Mouse (Mus musculus) B cell, adult (primary cell): ENCODE results near the gene Olfr397. TPM values are rescaled to one million over a fixed set of nuclear protein-coding genes. Genes with fewer than 3 reads are reported as not detected.

ENCODE experiments used
- total RNA-seq: library from RNA; stranded (reverse); gene quantifications from 4 replicates; pipeline ENCODE4 v1.2.4, GENCODE M21; 2023; ENCODE audit not compliant: inconsistent age

Olfr397 gene
- not detected in 4 replicates for total RNA-seq

DNA sequence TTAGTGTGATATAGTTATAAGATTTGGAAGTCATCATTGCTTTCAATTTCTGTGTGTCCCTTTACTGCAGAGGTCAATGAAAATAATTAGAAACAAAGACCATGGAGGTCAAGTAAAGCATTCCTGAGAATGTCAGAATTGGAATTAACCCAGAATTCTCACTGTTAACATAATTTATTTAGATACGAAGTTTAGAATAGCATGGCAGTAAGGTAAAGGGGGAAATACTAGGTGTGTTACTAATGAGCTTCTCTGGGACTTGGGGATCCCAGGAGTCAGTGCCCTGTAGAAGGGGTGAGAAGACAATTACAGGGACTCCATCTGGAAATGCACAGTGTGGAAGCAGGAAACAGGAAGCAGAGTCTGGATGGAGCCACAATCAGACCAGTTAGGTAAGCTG is at the start of gene Olfr397:
Olfr397 (plus strand) TSS at position 301 of the 400 bp plus-strand sequence.

GRCm38 (mm10) chr11:73936377-73936776 is 24.2 kb upstream of the Olfr397 start, which contains the start of gene Olfr23:
Olfr23 (plus strand) TSS chr11:73936677.

DNA sequence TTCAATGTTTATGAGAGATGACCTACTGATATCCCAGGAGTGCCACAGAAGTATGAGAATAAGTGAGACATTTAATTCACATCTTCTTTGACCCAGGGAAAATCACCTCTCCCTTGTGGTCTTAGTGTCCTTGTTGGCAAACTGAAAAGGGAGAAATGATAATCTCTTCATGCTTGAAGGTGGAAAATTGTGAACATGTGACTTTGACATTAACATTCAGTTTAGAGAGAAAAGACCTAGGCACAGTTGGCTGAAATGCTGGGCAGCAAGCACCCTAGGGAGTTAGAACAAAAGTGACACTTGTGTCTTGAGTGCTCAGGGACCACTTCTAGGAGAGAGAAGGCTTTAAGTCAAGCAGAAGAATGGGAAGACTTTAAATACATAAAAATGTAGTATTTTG is 29.7 kb downstream of the Olfr397 start, which contains the start of gene Olfr398:
Olfr398 (minus strand) TSS at position 101 of the 400 bp plus-strand sequence.

Other genes starting within 250 kb of the Olfr397 start
- not detected in 4 replicates for gene Olfr389, start 180.1 kb upstream of the Olfr397 start, total RNA-seq
- not detected in 4 replicates for gene Olfr390, start 177.9 kb upstream of the Olfr397 start, total RNA-seq
- gene Olfr391-ps, start 157.8 kb upstream of the Olfr397 start, total RNA-seq: not detected in 4 replicates
- gene Olfr392, start 143.8 kb upstream of the Olfr397 start, total RNA-seq: not detected in 4 replicates
- not detected in 4 replicates for gene Olfr393, start 109.4 kb upstream of the Olfr397 start, total RNA-seq
- not detected in 4 replicates for gene Olfr394, start 70.0 kb upstream of the Olfr397 start, total RNA-seq
- not detected in 4 replicates for gene Olfr395, start 51.5 kb upstream of the Olfr397 start, total RNA-seq
- gene Olfr23, start 24.1 kb upstream of the Olfr397 start, total RNA-seq: not detected in 4 replicates
- not detected in 4 replicates for gene Olfr398, start 29.6 kb downstream of the Olfr397 start, total RNA-seq
- gene Olfr139, start 95.7 kb downstream of the Olfr397 start, total RNA-seq: not detected in 4 replicates
- gene Olfr399, start 95.8 kb downstream of the Olfr397 start, total RNA-seq: not detected in 4 replicates
- gene Zfp616, start 109.1 kb downstream of the Olfr397 start, total RNA-seq: not detected in 4 replicates
- not detected in 4 replicates for gene Olfr401, start 152.9 kb downstream of the Olfr397 start, total RNA-seq
- not detected in 4 replicates for gene Olfr402, start 192.7 kb downstream of the Olfr397 start, total RNA-seq
- not detected in 4 replicates for gene Olfr403, start 225.4 kb downstream of the Olfr397 start, total RNA-seq